Mouse (Mus musculus): Measurements from ENCODE around the gene Gria1.

Gene Gria1

GRCm38 (mm10) chr11:57176552-57176951 lies 165.4 kb downstream of the Gria1 start:
- peak; percentile 37 to 44 for DNase-seq

GRCm38 (mm10) chr11:57184216-57184615 lies 173.0 kb downstream of the Gria1 start:
- DNase-seq = no peak

GRCm38 (mm10) chr11:57185110-57185509 lies 173.9 kb downstream of the Gria1 start:
- DNase-seq = no peak

- DNase-seq = no peak
Measured at GRCm38 (mm10) chr11:57189391-57189790, 178.2 kb downstream of the Gria1 start.

- no peak for DNase-seq
Measured at GRCm38 (mm10) chr11:57194746-57195145, 183.6 kb downstream of the Gria1 start.

- DNase-seq = peak; percentile 31 to 54
Measured at GRCm38 (mm10) chr11:57201245-57201976, 190.2 kb downstream of the Gria1 start.

- peak; percentile 71 to 77 for DNase-seq
Measured at GRCm38 (mm10) chr11:57204371-57204770, 193.2 kb downstream of the Gria1 start.

GRCm38 (mm10) chr11:57207260-57207659 lies 196.1 kb downstream of the Gria1 start:
- no peak for DNase-seq

GRCm38 (mm10) chr11:57214079-57214478 lies 202.9 kb downstream of the Gria1 start:
- no peak for DNase-seq

GRCm38 (mm10) chr11:57214583-57214982 lies 203.4 kb downstream of the Gria1 start:
- DNase-seq = no peak

- DNase-seq = peak in 1 of 2 experiments; percentile 3
Measured at GRCm38 (mm10) chr11:57222797-57223569, 211.8 kb downstream of the Gria1 start.

- no peak for DNase-seq
Measured at GRCm38 (mm10) chr11:57235446-57235845, 224.3 kb downstream of the Gria1 start.

GRCm38 (mm10) chr11:57236431-57236830 lies 225.2 kb downstream of the Gria1 start:
- DNase-seq = no peak

GRCm38 (mm10) chr11:57239758-57240157 lies 228.6 kb downstream of the Gria1 start:
- DNase-seq = no peak

- no peak for DNase-seq
Measured at GRCm38 (mm10) chr11:57243835-57244234, 232.6 kb downstream of the Gria1 start.

- DNase-seq = no peak
Measured at GRCm38 (mm10) chr11:57244543-57244942, 233.4 kb downstream of the Gria1 start.

- DNase-seq = no peak
Measured at GRCm38 (mm10) chr11:57248870-57249269, 237.7 kb downstream of the Gria1 start.

- DNase-seq = no peak
Measured at GRCm38 (mm10) chr11:57250129-57250528, 238.9 kb downstream of the Gria1 start.

- DNase-seq = no peak
Measured at GRCm38 (mm10) chr11:57271687-57272086, 260.5 kb downstream of the Gria1 start.

GRCm38 (mm10) chr11:57274687-57275086 lies 263.5 kb downstream of the Gria1 start:
- no peak for DNase-seq

- DNase-seq = peak; percentile 2 to 3
Measured at GRCm38 (mm10) chr11:57278056-57278455, 266.9 kb downstream of the Gria1 start.

GRCm38 (mm10) chr11:57286119-57286518 lies 274.9 kb downstream of the Gria1 start:
- DNase-seq = no peak

- DNase-seq = no peak
Measured at GRCm38 (mm10) chr11:57297376-57297775, 286.2 kb downstream of the Gria1 start.

GRCm38 (mm10) chr11:57298263-57298662 lies 287.1 kb downstream of the Gria1 start:
- no peak for DNase-seq

Data from kidney, postnatal 4 days (tissue).